Comparison of ENCODE assay signal across 12 mouse cellular contexts in genomic region chr10:16990227-16990626, GRCm38 (mm10).
A peak's percentile ranks its signal among the peaks of the same experiment; 100 is the strongest.
DNase-seq lines count a peak whose midpoint lies in the region; ATAC-seq and TF ChIP-seq lines count a peak whose summit lies in the region.
"Had no signal": no experiment of that assay in that cellular context is flagged by ENCODE, and none has a peak within 500 bp of the region (broad histone marks: within the 10 kb centered on the region; RNA-seq: fewer than 3 reads in every experiment).

No protein-coding gene starts in this region.

- no peak overlapping the region for H3K4me3 ChIP-seq in heart, adult 2 months
- H3K4me3 ChIP-seq in heart, embryonic 10.5 days, result no peak overlapping the region
- H3K4me3 ChIP-seq: gastrocnemius, adult 2 months; kidney, embryonic 15.5 days had no signal

- no peak for DNase-seq in heart, adult 2 months
- DNase-seq in heart, embryonic 10.5 days (ENCODE audit: low spot score), result no peak
- DNase-seq in 3134 (ENCODE audit: extremely low read depth, insufficient read length, low spot score), result peak; percentile 79
- DNase-seq in adrenal gland, adult 8-10 months, result peak; percentile 53
- peak; percentile 88 for DNase-seq in cerebellum, adult 9-11 months
- DNase-seq in layer of hippocampus, adult 9-10 months (ENCODE audit: low spot score), result no peak
- DNase-seq in retina, embryonic 14.5 days (ENCODE audit: low spot score), result no peak
- DNase-seq: gastrocnemius, adult 2 months; liver; lung, postnatal 14 days had no signal

- TF ChIP-seq POLR2A in heart, adult 2 months (IDR thresholded peaks at IDR 0.05; ENCODE audit: insufficient read depth, low read depth, low read length), result no peak

- no peak overlapping the region for H3K9ac ChIP-seq in heart, adult 2 months (ENCODE audit: low read depth, low read length)
- H3K9ac ChIP-seq: kidney, embryonic 15.5 days had no signal

- H3K36me3 ChIP-seq in heart, adult 2 months (ENCODE audit: control insufficient read depth, insufficient read depth, low read length), result peaks cover 6% of the 10 kb centered on the region
- no peaks in the 10 kb centered on the region for H3K36me3 ChIP-seq in heart, embryonic 10.5 days
- H3K36me3 ChIP-seq: kidney, embryonic 15.5 days had no signal

- intact Hi-C loops in heart, adult 2 months (cut with DNase I), result loop anchor here (5.0 to 10.0 kb wide), 3 partner anchors 355 to 732 kb away; partner anchors contain the start of gene Cited2

- no peaks in the 10 kb centered on the region for H3K79me2 ChIP-seq in heart, adult 2 months (replicated peaks; ENCODE audit: control insufficient read depth, insufficient read depth, low read length)

- TF ChIP-seq EP300 in heart, adult 2 months (IDR thresholded peaks at IDR 0.05; ENCODE audit: insufficient read depth, low read depth, low read length), result no peak

- no peak for TF ChIP-seq CTCF in heart, adult 2 months (IDR thresholded peaks at IDR 0.05)

- WGBS in heart, adult 2 months, result 50% methylated on average over 1 of the region's 1 CpGs
- WGBS in heart, embryonic 10.5 days, result 64% methylated on average over 1 of the region's 1 CpGs

- no peaks in the 10 kb centered on the region for H3K9me3 ChIP-seq in heart, embryonic 10.5 days
- H3K9me3 ChIP-seq: kidney, embryonic 15.5 days had no signal

- H3K27me3 ChIP-seq in heart, adult 2 months (ENCODE audit: control insufficient read depth, insufficient read depth, low read length), result no peaks in the 10 kb centered on the region
- H3K27me3 ChIP-seq in heart, embryonic 10.5 days (ENCODE audit: insufficient read depth, poor library complexity, severe bottlenecking), result no peaks in the 10 kb centered on the region
- H3K27me3 ChIP-seq: kidney, embryonic 15.5 days had no signal

- no peak for ATAC-seq in megakaryocyte, adult 5-6 weeks (ENCODE audit: poor library complexity, severe bottlenecking)

- H3K27ac ChIP-seq in heart, adult 2 months, result peak overlapping the region; percentile 47
- H3K27ac ChIP-seq in heart, embryonic 10.5 days, result no peak overlapping the region
- H3K27ac ChIP-seq: gastrocnemius, adult 2 months; kidney, embryonic 15.5 days had no signal

- peaks cover 7% of the 10 kb centered on the region for H3K4me1 ChIP-seq in heart, adult 2 months (ENCODE audit: control insufficient read depth, insufficient read depth, low read length)
- no peaks in the 10 kb centered on the region for H3K4me1 ChIP-seq in heart, embryonic 10.5 days

Comparison
In these comparisons a context has a peak if more than half of its experiments do, and no peak if none do; other contexts are left out.
1. DNase-seq: peak in 3134 (single experiment), adrenal gland, adult 8-10 months (single experiment) and cerebellum, adult 9-11 months (single experiment); none in heart, adult 2 months (0 of 2), heart, embryonic 10.5 days (single experiment), layer of hippocampus, adult 9-10 months (single experiment) and retina, embryonic 14.5 days (single experiment).